22 mouse cellular contexts compared by ENCODE assay signal in the genomic region with DNA sequence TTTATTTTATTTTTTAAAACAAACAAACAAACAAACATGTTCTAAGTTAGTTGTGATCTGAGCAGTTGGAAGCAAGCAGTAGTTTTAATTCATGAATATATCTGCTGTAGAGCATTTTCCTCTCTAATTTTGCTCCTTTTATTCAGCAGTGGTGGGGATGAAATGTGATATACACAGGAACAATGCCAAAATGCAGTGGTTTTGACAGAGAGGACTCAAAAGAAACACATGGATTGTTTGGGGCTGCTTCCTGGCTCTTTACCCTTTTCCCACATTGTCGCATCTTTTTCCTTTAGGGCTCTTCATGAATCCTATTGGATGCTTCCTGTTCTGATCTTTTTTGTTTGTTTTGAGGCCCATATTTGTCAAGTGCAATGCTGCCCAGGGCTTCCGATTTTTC. TPM values are rescaled to one million over a fixed set of nuclear protein-coding genes. Genes with fewer than 3 reads are reported as not detected.
DNase-seq lines count a peak whose midpoint lies in the region; ATAC-seq and TF ChIP-seq lines count a peak whose summit lies in the region.
"Had no signal": no experiment of that assay in that cellular context is flagged by ENCODE, and none has a peak within 500 bp of the region (broad histone marks: within the 10 kb centered on the region; RNA-seq: fewer than 3 reads in every experiment).

No protein-coding gene starts in this region.

- no peak overlapping the region for H3ac ChIP-seq in myocyte (ENCODE audit: control insufficient read depth, insufficient read length)

- intact Hi-C loops in heart, postnatal 10 days (cut with DNase I), result loop anchor here (10.0 kb wide), 1 partner anchor 111 kb away; a partner anchor contains a TSS
- intact Hi-C loops in heart, postnatal 14 days (cut with DNase I), result no loop called here

- peaks cover 25% of the 10 kb centered on the region for H3K79me2 ChIP-seq in myocyte (ENCODE audit: control insufficient read depth, insufficient read depth)

- H3K27me3 ChIP-seq in embryonic facial prominence, embryonic 14.5 days (replicated peaks; ENCODE audit: control insufficient read depth, insufficient read depth, low read length), result no peaks in the 10 kb centered on the region
- H3K27me3 ChIP-seq in embryonic facial prominence, embryonic 10.5 days (replicated peaks; ENCODE audit: low read depth, poor library complexity, severe bottlenecking), result peaks cover 11% of the 10 kb centered on the region; the same call in 1 of the 2 replicates
- H3K27me3 ChIP-seq in myocyte (ENCODE audit: control insufficient read depth, insufficient read depth, insufficient read length), result no peaks in the 10 kb centered on the region
- H3K27me3 ChIP-seq in lung, postnatal 0 days (replicated peaks; ENCODE audit: insufficient read depth, low read length), result no peaks in the 10 kb centered on the region
- H3K27me3 ChIP-seq: CH12.LX, Patski had no signal

- no peak for TF ChIP-seq EP300 in lung, postnatal 0 days (IDR thresholded peaks at IDR 0.05)

- no peak overlapping the region for H3K27ac ChIP-seq in embryonic facial prominence, embryonic 14.5 days (replicated peaks; ENCODE audit: low read depth, low read length)
- no peak overlapping the region for H3K27ac ChIP-seq in embryonic facial prominence, embryonic 10.5 days (replicated peaks)
- H3K27ac ChIP-seq in lung, postnatal 0 days (ENCODE audit: low read length), result no peak overlapping the region

- H3K4me3 ChIP-seq in embryonic facial prominence, embryonic 14.5 days (ENCODE audit: low read depth, low read length), result no peak overlapping the region
- no peak overlapping the region for H3K4me3 ChIP-seq in embryonic facial prominence, embryonic 10.5 days
- no peak overlapping the region for H3K4me3 ChIP-seq in myocyte
- no peak overlapping the region for H3K4me3 ChIP-seq in lung, postnatal 0 days (ENCODE audit: low read depth, low read length)

- TF ChIP-seq CTCF in lung, postnatal 0 days (IDR thresholded peaks at IDR 0.05), result no peak

- no peaks in the 10 kb centered on the region for H3K9me3 ChIP-seq in embryonic facial prominence, embryonic 14.5 days (ENCODE audit: control insufficient read depth, low read length)
- no peaks in the 10 kb centered on the region for H3K9me3 ChIP-seq in embryonic facial prominence, embryonic 10.5 days
- H3K9me3 ChIP-seq in lung, postnatal 0 days (ENCODE audit: low read length), result no peaks in the 10 kb centered on the region
- H3K9me3 ChIP-seq: G1E had no signal

- no peaks in the 10 kb centered on the region; the same call in 1 of the 2 replicates for H3K4me1 ChIP-seq in embryonic facial prominence, embryonic 14.5 days (ENCODE audit: control insufficient read depth, insufficient read depth, low read length)
- H3K4me1 ChIP-seq in embryonic facial prominence, embryonic 10.5 days, result peaks cover 19% of the 10 kb centered on the region
- no peaks in the 10 kb centered on the region for H3K4me1 ChIP-seq in lung, postnatal 0 days (ENCODE audit: insufficient read depth, low read depth, low read length)

- H3K9ac ChIP-seq in embryonic facial prominence, embryonic 14.5 days (ENCODE audit: low read depth, low read length), result no peak overlapping the region
- H3K9ac ChIP-seq in lung, postnatal 0 days (replicated peaks; ENCODE audit: low read depth), result no peak overlapping the region

- TF ChIP-seq POLR2A in myocyte (IDR thresholded peaks at IDR 0.05; ENCODE audit: insufficient read length, low read depth), result no peak

- H3K4me2 ChIP-seq in embryonic facial prominence, embryonic 14.5 days (ENCODE audit: low read depth, low read length), result no peak overlapping the region
- peak overlapping the region; percentile 73 for H3K4me2 ChIP-seq in myocyte (ENCODE audit: low read depth)
- no peak overlapping the region for H3K4me2 ChIP-seq in lung, postnatal 0 days (replicated peaks; ENCODE audit: low read depth, low read length)

- no peaks in the 10 kb centered on the region for H3K36me3 ChIP-seq in embryonic facial prominence, embryonic 14.5 days (ENCODE audit: control insufficient read depth, insufficient read depth, low read length)
- H3K36me3 ChIP-seq in embryonic facial prominence, embryonic 10.5 days (replicated peaks), result no peaks in the 10 kb centered on the region
- no peaks in the 10 kb centered on the region for H3K36me3 ChIP-seq in myocyte (ENCODE audit: control insufficient read depth, insufficient read depth)
- H3K36me3 ChIP-seq in lung, postnatal 0 days (ENCODE audit: insufficient read depth, low read length), result no peaks in the 10 kb centered on the region

- DNase-seq in embryonic facial prominence, embryonic 14.5 days (ENCODE audit: low spot score), result peak; percentile 29
- DNase-seq in embryonic facial prominence, embryonic 10.5 days (ENCODE audit: low spot score), result no peak
- DNase-seq in 3T3-L1 (ENCODE audit: low read depth, low spot score) (peak; percentile 73), NIH3T3 (ENCODE audit: low read depth) (peak; percentile 56)
- no peak for DNase-seq in heart, postnatal 10 days
- no peak for DNase-seq in lung, postnatal 0 days (ENCODE audit: low spot score)
- no peak for DNase-seq in heart, postnatal 14 days
- DNase-seq: adrenal gland, adult 2 months; adrenal gland, adult 8-10 months; adrenal gland, postnatal 10 days; adrenal gland, postnatal 14 days; adrenal gland, postnatal 25 days; adrenal gland, postnatal 36 days; B cell, adult 2 months; cerebellum, adult 11 months; cerebellum, adult 11-12 months had no signal

- ATAC-seq in embryonic facial prominence, embryonic 14.5 days (ENCODE audit: low read depth), result no peak
- no peak for ATAC-seq in lung, postnatal 0 days
- ATAC-seq: activated CD4-positive, CD25-positive, alpha-beta regulatory T cell, adult 4 months; CD4-positive, CD25-positive, alpha-beta regulatory T cell, adult 4 months; Patski had no signal

- 64% methylated on average over 2 of the region's 2 CpGs for WGBS in embryonic facial prominence, embryonic 14.5 days
- WGBS in embryonic facial prominence, embryonic 10.5 days, result 79% methylated on average over 2 of the region's 2 CpGs
- 40% methylated on average over 2 of the region's 2 CpGs for WGBS in lung, postnatal 0 days

TF ChIP-seq in myocyte, 11 proteins besides CTCF, POLR2A, EP300 and RAD21:
- TF ChIP-seq MYOG (IDR thresholded peaks at IDR 0.05; ENCODE audit: control insufficient read depth in 1 of 3, insufficient read depth in 1 of 3, insufficient read length in 2 of 3, low read depth in 2 of 3) (no peak), USF1 (IDR thresholded peaks at IDR 0.05; ENCODE audit: low read depth) (no peak), REST (IDR thresholded peaks at IDR 0.05; ENCODE audit: insufficient read depth, insufficient read length) (no peak)

RNA-seq across cellular contexts. Expression of a gene that starts 1.2 kb away (rescaled TPM):
- polyA plus RNA-seq in embryonic facial prominence, embryonic 14.5 days (2014; fragmentation: Nextera tagmentation; extraction: Ambion mirVana), result 14.7 and 17.1 TPM in 2 replicates
- 20.4 and 25.0 TPM in 2 replicates for polyA plus RNA-seq in embryonic facial prominence, embryonic 10.5 days (2016; fragmentation: Nextera tagmentation; extraction: Ambion mirVana)
- polyA plus RNA-seq in myocyte (2012; fragmentation: generic; extraction: Trizol), result 11.1 TPM
- 10 to 100 TPM; 20.7 to 42.3 TPM for total RNA-seq in heart, postnatal 10 days (2021)
- polyA plus RNA-seq in lung, postnatal 0 days (2015; fragmentation: Nextera tagmentation; extraction: Ambion mirVana), result 12.9 and 14.4 TPM in 2 replicates
- total RNA-seq in heart, postnatal 14 days (2021), result 10 to 100 TPM; 14.5 to 22.0 TPM

Comparison
In these comparisons a context has a peak if more than half of its experiments do, and no peak if none do; other contexts are left out.
1. DNase-seq: peak in embryonic facial prominence, embryonic 14.5 days (single experiment), 3T3-L1 (single experiment) and NIH3T3 (single experiment); none in embryonic facial prominence, embryonic 10.5 days (single experiment), heart, postnatal 10 days (0 of 2), lung, postnatal 0 days (single experiment) and heart, postnatal 14 days (0 of 2).